9 mouse cellular contexts compared by ENCODE assay signal in genomic region chr10:94622828-94623227, GRCm38 (mm10).
DNase-seq lines count a peak whose midpoint lies in the region; ATAC-seq and TF ChIP-seq lines count a peak whose summit lies in the region.
"Had no signal": no experiment of that assay in that cellular context is flagged by ENCODE, and none has a peak within 500 bp of the region (broad histone marks: within the 10 kb centered on the region; RNA-seq: fewer than 3 reads in every experiment).

No protein-coding gene starts in this region.

- no peak for TF ChIP-seq CTCF in forebrain, postnatal 0 days (IDR thresholded peaks at IDR 0.05; ENCODE audit: low read depth)
- TF ChIP-seq CTCF in hindbrain, postnatal 0 days (IDR thresholded peaks at IDR 0.05; ENCODE audit: low read depth), result no peak

- H3K4me1 ChIP-seq in forebrain, embryonic 10.5 days, result peaks cover 37% of the 10 kb centered on the region
- peaks cover 16% of the 10 kb centered on the region for H3K4me1 ChIP-seq in forebrain, postnatal 0 days (ENCODE audit: insufficient read depth)
- H3K4me1 ChIP-seq in forebrain, embryonic 13.5 days, result peaks cover 33% of the 10 kb centered on the region
- peaks cover 28% of the 10 kb centered on the region for H3K4me1 ChIP-seq in hindbrain, postnatal 0 days (ENCODE audit: insufficient read depth, low read length)
- H3K4me1 ChIP-seq in midbrain, embryonic 16.5 days (ENCODE audit: control insufficient read depth, insufficient read depth, low read length), result peaks cover 38% of the 10 kb centered on the region

- H3K36me3 ChIP-seq in forebrain, embryonic 10.5 days (replicated peaks), result no peaks in the 10 kb centered on the region
- H3K36me3 ChIP-seq in forebrain, postnatal 0 days (ENCODE audit: insufficient read depth), result no peaks in the 10 kb centered on the region
- no peaks in the 10 kb centered on the region for H3K36me3 ChIP-seq in forebrain, embryonic 13.5 days (ENCODE audit: poor library complexity, severe bottlenecking)
- no peaks in the 10 kb centered on the region for H3K36me3 ChIP-seq in hindbrain, postnatal 0 days (ENCODE audit: insufficient read depth, low read length)
- no peaks in the 10 kb centered on the region for H3K36me3 ChIP-seq in midbrain, embryonic 16.5 days (ENCODE audit: control insufficient read depth, insufficient read depth, low read length)
- H3K36me3 ChIP-seq: lung, embryonic 15.5 days had no signal

- no peak for DNase-seq in forebrain, embryonic 10.5 days (ENCODE audit: extremely low spot score, low spot score)
- no peak for DNase-seq in forebrain, postnatal 0 days
- DNase-seq in hindbrain, postnatal 0 days (ENCODE audit: low spot score), result no peak
- no peak for DNase-seq in layer of hippocampus, adult 11-12 months (ENCODE audit: low spot score)
- no peak for DNase-seq in thymus, postnatal 4 days
- no peak for DNase-seq in layer of hippocampus, postnatal 36 days

- no peak overlapping the region for H3K4me2 ChIP-seq in forebrain, postnatal 0 days (ENCODE audit: low read depth)
- peak overlapping the region; percentile 10; the same call in 1 of the 2 replicates for H3K4me2 ChIP-seq in forebrain, embryonic 13.5 days
- H3K4me2 ChIP-seq in hindbrain, postnatal 0 days (ENCODE audit: low read depth, low read length), result peak overlapping the region; percentile 36; the same call in 1 of the 2 replicates
- H3K4me2 ChIP-seq in midbrain, embryonic 16.5 days (ENCODE audit: low read length), result peak overlapping the region; percentile 12; the same call in 1 of the 2 replicates
- H3K4me2 ChIP-seq: lung, embryonic 15.5 days had no signal

- H3K27ac ChIP-seq in forebrain, embryonic 10.5 days, result peak overlapping the region; percentile 60
- H3K27ac ChIP-seq in forebrain, postnatal 0 days (ENCODE audit: low read depth, low read length), result no peak overlapping the region
- H3K27ac ChIP-seq in forebrain, embryonic 13.5 days, result peak overlapping the region; percentile 76
- 0 out of 2 replicates have a peak overlapping the region, but pooled peaks have one; percentile 69 for H3K27ac ChIP-seq in hindbrain, postnatal 0 days
- peak overlapping the region; percentile 69 for H3K27ac ChIP-seq in midbrain, embryonic 16.5 days (ENCODE audit: low read length)
- H3K27ac ChIP-seq: lung, embryonic 15.5 days had no signal

- H3K27me3 ChIP-seq in forebrain, embryonic 10.5 days (ENCODE audit: poor library complexity, severe bottlenecking), result peaks cover 67% of the 10 kb centered on the region
- no peaks in the 10 kb centered on the region for H3K27me3 ChIP-seq in forebrain, postnatal 0 days (ENCODE audit: insufficient read depth, low read length)
- no peaks in the 10 kb centered on the region for H3K27me3 ChIP-seq in forebrain, embryonic 13.5 days
- H3K27me3 ChIP-seq in hindbrain, postnatal 0 days (ENCODE audit: insufficient read depth, low read length), result no peaks in the 10 kb centered on the region
- no peaks in the 10 kb centered on the region for H3K27me3 ChIP-seq in midbrain, embryonic 16.5 days (ENCODE audit: control insufficient read depth, insufficient read depth, low read depth, low read length)

- no peak overlapping the region for H3K4me3 ChIP-seq in forebrain, embryonic 10.5 days
- no peak overlapping the region for H3K4me3 ChIP-seq in forebrain, postnatal 0 days (ENCODE audit: low read depth, low read length)
- H3K4me3 ChIP-seq in forebrain, embryonic 13.5 days, result no peak overlapping the region
- no peak overlapping the region for H3K4me3 ChIP-seq in hindbrain, postnatal 0 days (ENCODE audit: low read length)
- no peak overlapping the region for H3K4me3 ChIP-seq in midbrain, embryonic 16.5 days (ENCODE audit: low read depth, low read length)
- H3K4me3 ChIP-seq: lung, embryonic 15.5 days had no signal

- WGBS in forebrain, embryonic 10.5 days, result 48% methylated on average over 9 of the region's 9 CpGs
- WGBS in forebrain, postnatal 0 days, result 31% methylated on average over 9 of the region's 9 CpGs
- 47% methylated on average over 9 of the region's 9 CpGs for WGBS in forebrain, embryonic 13.5 days
- WGBS in hindbrain, postnatal 0 days, result 22% methylated on average over 9 of the region's 9 CpGs
- WGBS in midbrain, embryonic 16.5 days, result 32% methylated on average over 9 of the region's 9 CpGs

- no peak overlapping the region for H3K9ac ChIP-seq in forebrain, postnatal 0 days
- no peak overlapping the region for H3K9ac ChIP-seq in forebrain, embryonic 13.5 days
- 0 out of 2 replicates have a peak overlapping the region, but pooled peaks have one; percentile 24 for H3K9ac ChIP-seq in hindbrain, postnatal 0 days (replicated peaks; ENCODE audit: low read length)
- no peak overlapping the region for H3K9ac ChIP-seq in midbrain, embryonic 16.5 days (ENCODE audit: low read depth, low read length)
- H3K9ac ChIP-seq: lung, embryonic 15.5 days had no signal

- no peaks in the 10 kb centered on the region for H3K9me3 ChIP-seq in forebrain, embryonic 10.5 days
- H3K9me3 ChIP-seq in forebrain, postnatal 0 days (ENCODE audit: low read length), result no peaks in the 10 kb centered on the region
- no peaks in the 10 kb centered on the region for H3K9me3 ChIP-seq in forebrain, embryonic 13.5 days (replicated peaks)
- H3K9me3 ChIP-seq in hindbrain, postnatal 0 days (ENCODE audit: low read length), result no peaks in the 10 kb centered on the region
- H3K9me3 ChIP-seq in midbrain, embryonic 16.5 days (replicated peaks; ENCODE audit: control insufficient read depth, low read length, poor library complexity, severe bottlenecking), result no peaks in the 10 kb centered on the region
- H3K9me3 ChIP-seq: lung, embryonic 15.5 days had no signal

- no peak for ATAC-seq in forebrain, postnatal 0 days
- ATAC-seq in forebrain, embryonic 13.5 days, result no peak
- ATAC-seq in hindbrain, postnatal 0 days, result no peak
- no peak for ATAC-seq in midbrain, embryonic 16.5 days
